Mouse (Mus musculus): Measurements from ENCODE around the gene Rab5if. TPM values are rescaled to one million over a fixed set of nuclear protein-coding genes. Genes with fewer than 3 reads are reported as not detected.

Rab5if gene
- polyA plus RNA-seq (2021; fragmentation: Nextera tagmentation) = 51.9 and 153 TPM in 2 replicates
- long read RNA-seq, experiment 1, transcript Rab5if-201 (4 exons, 1,045 nt) = major isoform, 49 of 53 reads
- long read RNA-seq, experiment 1, partial matches to known transcripts = 1 of 53 reads
- long read RNA-seq, experiment 1, other reads (novel, unspliced or antisense) = 3 of 53 reads
- long read RNA-seq, experiment 2, transcript Rab5if-201 (4 exons, 1,045 nt) = major isoform, 54 of 63 reads
- long read RNA-seq, experiment 2, partial matches to known transcripts = 7 of 63 reads
- long read RNA-seq, experiment 2, other reads (novel, unspliced or antisense) = 1 of 63 reads

GRCm38 (mm10) chr2:156862772-156863486 is at the start of gene Rab5if:
Gene Rab5if, plus strand, starts transcription at chr2:156863128.

DNA sequence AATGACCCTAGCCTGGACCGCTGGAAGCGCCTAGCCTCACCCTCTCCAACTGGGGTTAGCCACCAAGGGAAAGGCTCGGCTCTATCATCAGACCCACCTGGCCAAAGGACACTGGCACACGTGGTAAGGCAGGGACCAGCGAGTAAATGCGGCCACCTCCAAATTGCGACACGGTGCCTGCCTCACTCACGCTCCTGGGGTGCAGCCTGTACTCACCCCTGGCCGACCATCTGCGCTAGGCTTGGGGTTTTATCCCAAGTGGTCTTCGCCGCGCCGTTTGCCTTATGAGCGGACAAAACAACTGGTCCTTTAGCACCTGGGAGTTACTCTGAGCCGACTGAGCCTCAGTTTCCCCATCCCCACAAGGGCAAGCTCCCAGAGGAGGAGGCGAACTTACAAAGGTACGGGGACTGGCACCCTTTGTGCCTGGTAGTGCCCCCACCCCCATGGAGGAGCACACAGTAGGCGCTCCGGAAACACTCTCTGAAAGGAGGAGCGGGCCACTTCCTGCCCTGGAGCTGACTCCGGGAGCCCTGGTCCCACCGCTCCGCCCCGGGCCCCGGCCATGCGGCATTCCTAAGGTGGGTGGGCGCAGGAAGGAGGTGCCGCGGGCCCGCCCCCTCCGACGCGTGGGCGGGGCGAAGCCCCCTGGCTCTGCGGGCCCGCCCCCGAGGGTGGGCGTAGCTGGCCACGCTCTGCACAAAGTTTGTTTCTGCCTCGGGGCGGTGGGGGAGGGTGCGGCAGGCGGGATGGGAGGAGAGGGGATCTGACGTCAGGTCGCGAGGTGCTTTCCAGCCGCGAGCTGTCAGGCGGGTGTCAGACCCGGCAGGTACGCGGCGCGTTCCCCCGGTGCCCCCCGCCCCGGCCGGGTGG is 23.4 kb upstream of the Rab5if start, which contains the start of gene Tgif2:
Gene Tgif2, plus strand, starts transcription at position 689 of the 873 bp plus-strand sequence.

GRCm38 (mm10) chr2:156857835-156858234 is 5.1 kb upstream of the Rab5if start, which contains the start of gene 4930518I15Rik:
Gene 4930518I15Rik, minus strand, starts transcription at chr2:156857946.

GRCm38 (mm10) chr2:156887017-156887416 is 24.1 kb downstream of the Rab5if start, which contains the start of gene Sla2:
Gene Sla2, minus strand, starts transcription at chr2:156887192.

Other genes with a start within 250 kb of the Rab5if start
- gene Dlgap4, start 249.4 kb upstream of the Rab5if start, polyA plus RNA-seq (2021; fragmentation: Nextera tagmentation) = 60.0 and 73.5 TPM in 2 replicates
- gene Myl9, start 87.7 kb upstream of the Rab5if start, polyA plus RNA-seq (2021; fragmentation: Nextera tagmentation) = 20.1 and 21.5 TPM in 2 replicates
- gene Tgif2, start 23.1 kb upstream of the Rab5if start, polyA plus RNA-seq (2021; fragmentation: Nextera tagmentation) = 0.25 and 0.63 TPM in 2 replicates
- gene 4930518I15Rik, start 5.2 kb upstream of the Rab5if start, polyA plus RNA-seq (2021; fragmentation: Nextera tagmentation) = 0.19 and 0.25 TPM in 2 replicates
- gene Sla2, start 24.1 kb downstream of the Rab5if start, polyA plus RNA-seq (2021; fragmentation: Nextera tagmentation) = 0.65 and 0.72 TPM in 2 replicates
- 642 and 643 TPM in 2 replicates for gene Ndrg3, start 128.9 kb downstream of the Rab5if start, polyA plus RNA-seq (2021; fragmentation: Nextera tagmentation)
- 2.4 and 3.3 TPM in 2 replicates for gene Dsn1, start 144.0 kb downstream of the Rab5if start, polyA plus RNA-seq (2021; fragmentation: Nextera tagmentation)
- gene Soga1, start 216.1 kb downstream of the Rab5if start, polyA plus RNA-seq (2021; fragmentation: Nextera tagmentation) = 1.1 and 2.2 TPM in 2 replicates
- gene Tldc2, start 223.9 kb downstream of the Rab5if start, polyA plus RNA-seq (2021; fragmentation: Nextera tagmentation) = not detected in 2 replicates